Mouse (Mus musculus): ENCODE results near the gene Zfp771. TPM values are rescaled to one million over a fixed set of nuclear protein-coding genes. Genes with fewer than 3 reads are reported as not detected.

Zfp771 gene
- 75.1 and 82.7 TPM in 2 replicates for polyA plus RNA-seq (2015; fragmentation: Nextera tagmentation; extraction: Ambion mirVana)

GRCm38 (mm10) chr7:127243870-127244657 is at the start of gene Zfp771:
Gene Zfp771 (plus strand): TSS chr7:127244274.
- Histone ChIP-seq H3K36me3 (peaks cover 38% of the 10 kb centered on the region), H3K27me3 (no peaks in the 10 kb centered on the region), H3K4me2 (replicated peaks) (peak within 1 kb of the TSS; percentile 79), H3K4me1 (peaks cover 27% of the 10 kb centered on the region), H3K9me3 (peaks cover 2% of the 10 kb centered on the region; the same call in 1 of the 2 replicates), H3K9ac (peak within 1 kb of the TSS; percentile 97), H3K4me3 (peak within 1 kb of the TSS; percentile 92), H3K27ac (peak within 1 kb of the TSS; percentile 93)
- under 1% methylated on average over 54 of the region's 56 CpGs for WGBS
- peak; percentile 97 for ATAC-seq (ENCODE audit: low FRiP score, low read depth)

- Histone ChIP-seq H3K36me3 (peaks cover 68% of the 10 kb centered on the region), H3K9ac (peak overlapping the region; percentile 78), H3K27ac (peak overlapping the region; percentile 90; the same call in 1 of the 2 replicates), H3K4me1 (peaks cover 28% of the 10 kb centered on the region), H3K4me2 (replicated peaks) (peak overlapping the region; percentile 90), H3K27me3 (no peaks in the 10 kb centered on the region), H3K4me3 (peak overlapping the region; percentile 71), H3K9me3 (no peaks in the 10 kb centered on the region)
- 76% methylated on average over 7 of the region's 7 CpGs for WGBS
- no peak for ATAC-seq (ENCODE audit: low FRiP score, low read depth)
Observed at GRCm38 (mm10) chr7:127194633-127195029, 49.4 kb upstream of the Zfp771 start.

DNA sequence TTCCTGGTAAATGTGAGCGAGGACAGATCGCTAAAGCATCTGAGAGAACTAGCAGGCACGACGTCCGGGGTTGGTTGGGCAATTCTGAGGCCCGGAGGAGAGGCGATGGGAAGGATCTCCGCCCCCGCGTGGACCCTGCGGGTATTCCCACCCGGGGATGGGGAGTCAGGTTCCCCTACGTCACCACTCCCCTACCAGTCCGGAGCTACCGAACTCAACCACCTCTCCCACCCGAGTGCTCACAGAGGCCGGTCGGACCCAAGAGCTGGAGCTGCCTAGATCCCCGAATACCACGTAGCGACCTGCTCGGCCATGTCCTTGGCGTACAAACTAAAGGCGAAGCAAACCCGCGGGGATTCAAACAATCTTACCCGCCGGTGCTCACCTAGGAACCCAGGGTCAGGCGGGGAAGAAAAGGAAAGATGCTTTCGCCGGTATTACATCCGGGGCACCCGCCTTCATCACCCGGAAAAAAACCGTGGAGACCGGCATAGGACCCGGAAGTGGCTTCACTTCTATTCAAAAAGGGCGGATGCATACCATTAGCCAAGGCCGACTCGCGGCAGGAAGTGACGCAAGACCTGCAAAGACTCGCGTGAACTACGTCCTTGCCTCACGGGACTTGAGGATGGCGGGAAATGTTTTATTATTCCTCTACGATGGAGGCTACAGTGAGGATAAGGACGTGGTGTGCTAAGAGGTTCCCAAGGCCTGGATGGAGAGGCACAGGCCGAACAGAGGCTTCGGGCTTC is 48.4 kb upstream of the Zfp771 start, which contains the start of gene Cd2bp2:
TSS of gene Cd2bp2 (minus strand) at position 507 of the 752 bp plus-strand sequence.
- ATAC-seq (ENCODE audit: low FRiP score, low read depth) = peak; percentile 96
- no peaks in the 10 kb centered on the region for H3K9me3 ChIP-seq
- H3K4me3 ChIP-seq = peak within 1 kb of the TSS; percentile 71
- H3K27ac ChIP-seq = peak within 1 kb of the TSS; percentile 90
- under 1% methylated on average over 51 of the region's 51 CpGs for WGBS
- peak within 1 kb of the TSS; percentile 78 for H3K9ac ChIP-seq
- H3K4me2 ChIP-seq (replicated peaks) = peak within 1 kb of the TSS; percentile 90
- H3K36me3 ChIP-seq = peaks cover 79% of the 10 kb centered on the region
- peaks cover 28% of the 10 kb centered on the region for H3K4me1 ChIP-seq
- H3K27me3 ChIP-seq = no peaks in the 10 kb centered on the region

DNA sequence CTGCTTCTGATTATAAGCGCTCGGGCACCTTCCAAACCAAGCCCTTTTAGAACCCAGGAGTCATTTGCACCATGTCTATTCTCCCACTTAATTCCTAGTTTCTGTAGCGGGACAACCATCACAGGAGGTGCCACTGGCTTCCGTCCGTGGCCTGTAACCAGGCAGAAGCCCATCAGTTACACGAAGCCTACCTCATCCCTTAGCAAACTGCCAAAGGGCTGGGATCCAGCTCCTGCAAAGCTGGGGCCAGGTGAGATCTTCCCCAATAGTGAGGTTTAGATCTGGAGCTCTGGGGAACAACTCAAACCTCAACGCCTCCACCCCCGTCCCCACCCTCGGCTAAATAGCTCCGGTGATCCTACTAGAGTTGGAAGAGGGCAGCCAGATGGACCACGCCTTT is 47.6 kb upstream of the Zfp771 start:
- Histone ChIP-seq H3K36me3 (peaks cover 81% of the 10 kb centered on the region), H3K9me3 (no peaks in the 10 kb centered on the region), H3K27me3 (no peaks in the 10 kb centered on the region), H3K4me1 (peaks cover 28% of the 10 kb centered on the region), H3K4me2 (replicated peaks) (peak overlapping the region; percentile 69), H3K9ac (peak overlapping the region; percentile 72), H3K4me3 (peak overlapping the region; percentile 71), H3K27ac (peak overlapping the region; percentile 88)
- ATAC-seq (ENCODE audit: low FRiP score, low read depth) = no peak
- 61% methylated on average over 11 of the region's 11 CpGs for WGBS

DNA sequence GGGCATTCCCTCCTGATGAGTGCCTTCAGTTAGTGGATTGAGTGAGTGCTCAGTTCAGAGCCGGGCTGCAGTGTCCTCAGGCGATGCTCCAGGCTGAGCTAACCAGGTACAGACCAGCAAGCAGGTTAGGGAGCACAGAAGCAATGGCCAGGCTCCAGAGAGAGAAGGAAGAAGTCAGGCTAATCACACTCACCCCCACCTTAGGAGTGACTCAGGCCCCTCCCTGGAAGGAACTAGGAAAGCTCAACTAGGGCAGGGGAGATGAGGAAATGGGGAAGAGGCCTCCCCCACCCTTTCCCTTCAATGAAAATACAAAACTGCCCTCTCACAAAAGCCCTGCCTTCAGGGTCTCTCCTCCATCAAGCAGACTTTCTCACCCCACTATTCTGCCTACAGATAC is 37.5 kb upstream of the Zfp771 start:
- no peak for ATAC-seq (ENCODE audit: low FRiP score, low read depth)
- peak overlapping the region; percentile 91 for H3K4me3 ChIP-seq
- H3K27ac ChIP-seq = peak overlapping the region; percentile 84
- H3K27me3 ChIP-seq = no peaks in the 10 kb centered on the region
- no peaks in the 10 kb centered on the region for H3K9me3 ChIP-seq
- H3K4me1 ChIP-seq = peaks cover 28% of the 10 kb centered on the region
- H3K9ac ChIP-seq = peak overlapping the region; percentile 97
- H3K36me3 ChIP-seq = peaks cover 35% of the 10 kb centered on the region
- 51% methylated on average over 2 of the region's 2 CpGs for WGBS
- H3K4me2 ChIP-seq (replicated peaks) = peak overlapping the region; percentile 98

DNA sequence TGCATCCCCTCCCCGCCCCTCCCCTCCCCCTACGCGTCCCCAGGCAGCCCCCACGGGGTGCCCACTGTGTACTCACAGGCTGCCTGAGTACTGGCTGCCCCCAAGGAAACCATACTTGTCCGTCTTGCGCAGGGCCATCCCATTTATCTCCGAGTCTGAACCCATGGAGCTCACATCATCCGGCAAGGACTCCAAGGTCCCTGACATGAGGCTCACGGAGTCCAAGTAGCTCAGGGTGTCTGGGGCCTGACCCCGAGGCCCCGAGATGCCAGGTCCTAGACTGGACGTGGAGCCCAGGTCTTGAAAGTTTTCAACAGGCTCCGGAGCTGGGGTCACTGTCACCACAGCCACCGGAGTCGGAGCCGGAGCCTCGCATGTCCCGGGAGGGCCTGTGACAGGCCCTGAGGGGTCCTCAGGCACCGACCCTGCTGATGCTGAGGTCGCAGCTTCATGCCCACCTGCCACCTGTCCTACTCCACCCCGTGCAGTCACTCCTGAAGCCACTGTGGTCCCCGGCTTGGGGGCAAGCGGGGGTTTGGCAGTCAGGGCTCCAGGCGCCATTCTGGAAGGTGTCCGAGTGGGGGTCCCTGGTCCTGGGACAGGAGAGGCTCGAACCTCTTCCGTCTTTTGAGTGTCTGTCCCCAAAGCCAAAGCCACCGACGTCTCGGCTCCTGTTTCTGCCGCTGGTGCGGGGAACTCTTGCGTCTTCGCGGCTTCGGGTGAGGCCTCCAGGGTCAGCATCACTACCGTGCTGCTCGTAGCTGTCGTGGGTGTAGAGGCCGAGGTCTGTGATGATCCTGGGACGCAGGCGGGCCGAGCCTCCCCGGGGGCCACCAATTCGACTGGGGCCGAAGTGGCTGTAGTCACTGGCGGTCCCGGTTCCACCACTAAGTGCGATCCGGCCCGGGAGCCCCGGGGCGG is 36.4 kb upstream of the Zfp771 start:
- Histone ChIP-seq H3K4me3 (peak overlapping the region; percentile 91), H3K27ac (peak overlapping the region; percentile 84), H3K36me3 (peaks cover 24% of the 10 kb centered on the region), H3K4me2 (replicated peaks) (peak overlapping the region; percentile 98), H3K4me1 (peaks cover 28% of the 10 kb centered on the region), H3K27me3 (no peaks in the 10 kb centered on the region), H3K9me3 (no peaks in the 10 kb centered on the region), H3K9ac (peak overlapping the region; percentile 97)
- ATAC-seq (ENCODE audit: low FRiP score, low read depth) = no peak
- under 1% methylated on average over 51 of the region's 53 CpGs for WGBS

DNA sequence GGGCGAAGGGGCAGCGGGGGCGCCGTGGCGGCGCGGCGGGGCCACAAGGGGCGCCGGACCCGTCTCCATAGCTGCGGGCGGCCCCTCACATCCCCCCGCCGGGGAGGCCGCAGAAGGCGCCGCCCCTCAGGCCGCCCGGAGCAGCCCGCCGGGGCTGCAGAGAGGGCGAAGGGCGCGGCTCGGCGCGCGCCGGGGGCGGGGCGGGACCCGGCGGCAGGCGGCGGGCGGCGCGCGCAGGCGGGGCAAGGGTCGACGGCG is 35.9 kb upstream of the Zfp771 start, which contains the start of gene Tbc1d10b:
TSS of gene Tbc1d10b (minus strand) at position 174 of the 258 bp plus-strand sequence.
- peak within 1 kb of the TSS; percentile 97 for H3K9ac ChIP-seq
- ATAC-seq (ENCODE audit: low FRiP score, low read depth) = peak; percentile 14
- peaks cover 28% of the 10 kb centered on the region for H3K4me1 ChIP-seq
- peak within 1 kb of the TSS; percentile 91 for H3K4me3 ChIP-seq
- peak within 1 kb of the TSS; percentile 84 for H3K27ac ChIP-seq
- H3K9me3 ChIP-seq = no peaks in the 10 kb centered on the region
- under 1% methylated on average over 30 of the region's 44 CpGs for WGBS
- H3K27me3 ChIP-seq = no peaks in the 10 kb centered on the region
- peaks cover 18% of the 10 kb centered on the region for H3K36me3 ChIP-seq
- H3K4me2 ChIP-seq (replicated peaks) = peak within 1 kb of the TSS; percentile 98

GRCm38 (mm10) chr7:127208553-127209438 is 35.3 kb upstream of the Zfp771 start, which contains the start of gene Mylpf:
Gene Mylpf (plus strand): TSS chr7:127208890.
- peak; percentile 94 for ATAC-seq (ENCODE audit: low FRiP score, low read depth)
- Histone ChIP-seq H3K36me3 (peaks cover 13% of the 10 kb centered on the region), H3K27me3 (0 out of 2 replicates have a peak, but pooled peaks cover 6% of the 10 kb centered on the region), H3K4me2 (replicated peaks) (peak within 1 kb of the TSS; percentile 98), H3K27ac (peak within 1 kb of the TSS; percentile 84), H3K9ac (peak within 1 kb of the TSS; percentile 97), H3K4me3 (peak within 1 kb of the TSS; percentile 91), H3K9me3 (no peaks in the 10 kb centered on the region), H3K4me1 (peaks cover 29% of the 10 kb centered on the region)
- WGBS = under 1% methylated on average over 44 of the region's 44 CpGs

GRCm38 (mm10) chr7:127209851-127210250 is 34.2 kb upstream of the Zfp771 start:
- peak overlapping the region; percentile 74 for H3K4me2 ChIP-seq (replicated peaks)
- peaks cover 9% of the 10 kb centered on the region; the same call in 1 of the 2 replicates for H3K27me3 ChIP-seq
- no peak overlapping the region for H3K9ac ChIP-seq
- peaks cover 7% of the 10 kb centered on the region for H3K36me3 ChIP-seq
- whole genome bisulfite sequencing = 78% methylated on average over 5 of the region's 5 CpGs
- no peaks in the 10 kb centered on the region for H3K9me3 ChIP-seq
- peaks cover 40% of the 10 kb centered on the region for H3K4me1 ChIP-seq
- H3K4me3 ChIP-seq = peak overlapping the region; percentile 91; the same call in 1 of the 2 replicates
- no peak for ATAC-seq (ENCODE audit: low FRiP score, low read depth)
- H3K27ac ChIP-seq = peak overlapping the region; percentile 83; the same call in 1 of the 2 replicates

- Histone ChIP-seq H3K9me3 (no peaks in the 10 kb centered on the region), H3K27ac (no peak overlapping the region), H3K4me2 (replicated peaks) (no peak overlapping the region), H3K9ac (no peak overlapping the region), H3K36me3 (peaks cover 2% of the 10 kb centered on the region), H3K27me3 (peaks cover 9% of the 10 kb centered on the region; the same call in 1 of the 2 replicates), H3K4me1 (peaks cover 39% of the 10 kb centered on the region), H3K4me3 (no peak overlapping the region)
- 89% methylated on average over 4 of the region's 4 CpGs for WGBS
- no peak for ATAC-seq (ENCODE audit: low FRiP score, low read depth)
Observed at GRCm38 (mm10) chr7:127210266-127210665, 33.8 kb upstream of the Zfp771 start.

Data from limb, embryonic 13.5 days (tissue).